Mouse (Mus musculus) large intestine, adult 2 months (tissue): ENCODE measurements around the gene Ctsc. TPM values are rescaled to one million over a fixed set of nuclear protein-coding genes. Genes with fewer than 3 reads are reported as not detected.
A peak's percentile ranks its signal among the peaks of the same experiment; 100 is the strongest.
"Not testable (repeated sequence)": the region's sequence is repeated elsewhere in the genome, so short reads cannot be mapped to it uniquely, and the experiment has no call there.

ENCODE experiments used
- DNase-seq: peaks from one replicate; pipeline ENCODE4 v3.0.0-alpha.2; 2012; ENCODE audit warnings: low read depth, low spot score
- WGBS: fragments of 180-500 bp; shearing (Covaris S2); methylation state at CpG from one replicate; pipeline ENCODE4 v1.1.7; 2018; 5-methylcytosine and 5-hydroxymethylcytosine counted together
- polyA plus RNA-seq: library from polyadenylated mRNA; depleted of rRNA; stranded (reverse); fragments of >200 nt; gene quantifications from 2 replicates; pipeline ENCODE4 v1.2.3, GENCODE M21; 2012; rRNA removed

The Ctsc gene
- 41.6 and 61.4 TPM in 2 replicates for polyA plus RNA-seq

- peak; percentile 72 for DNase-seq
Observed at GRCm38 (mm10) chr7:88277858-88278627, at the start of gene Ctsc. Ctsc (plus strand) TSS chr7:88278085.

GRCm38 (mm10) chr7:88229051-88229450 is 48.8 kb upstream of the Ctsc start:
- no peak for DNase-seq
- WGBS, result 45% methylated on average over 2 of the region's 2 CpGs

More at GRCm38 (mm10) chr7:88277858-88278627, at the start of gene Ctsc:
- 2% methylated on average over 34 of the region's 34 CpGs for WGBS

GRCm38 (mm10) chr7:88230121-88230520 is 47.8 kb upstream of the Ctsc start:
- no peak for DNase-seq
- 91% methylated on average over 4 of the region's 4 CpGs for WGBS

- no peak for DNase-seq
- WGBS, result 86% methylated on average over 7 of the region's 7 CpGs
Observed at GRCm38 (mm10) chr7:88230756-88231522, 46.9 kb upstream of the Ctsc start.

GRCm38 (mm10) chr7:88243059-88243458 is 34.8 kb upstream of the Ctsc start:
- DNase-seq, result no peak
- WGBS, result 37% methylated on average over 3 of the region's 3 CpGs

GRCm38 (mm10) chr7:88244462-88244861 is 33.4 kb upstream of the Ctsc start:
- DNase-seq, result no peak

- WGBS, result 75% methylated on average over 2 of the region's 2 CpGs
Observed at GRCm38 (mm10) chr7:88250380-88250779, 27.5 kb upstream of the Ctsc start.

GRCm38 (mm10) chr7:88251535-88251934 is 26.4 kb upstream of the Ctsc start:
- WGBS, result 36% methylated on average over 1 of the region's 1 CpGs
- no peak for DNase-seq

More at GRCm38 (mm10) chr7:88250380-88250779, 27.5 kb upstream of the Ctsc start:
- not testable (repeated sequence) for DNase-seq

GRCm38 (mm10) chr7:88252129-88252528 is 25.8 kb upstream of the Ctsc start:
- no peak for DNase-seq

- DNase-seq, result no peak
Observed at GRCm38 (mm10) chr7:88254884-88255283, 23.0 kb upstream of the Ctsc start.

- 75% methylated on average over 7 of the region's 7 CpGs for WGBS
- DNase-seq, result no peak
Observed at GRCm38 (mm10) chr7:88259155-88259925, 18.5 kb upstream of the Ctsc start.

- 31% methylated on average over 4 of the region's 4 CpGs for WGBS
- DNase-seq, result no peak
Observed at GRCm38 (mm10) chr7:88261799-88262198, 16.1 kb upstream of the Ctsc start.

GRCm38 (mm10) chr7:88264861-88265260 is 13.0 kb upstream of the Ctsc start:
- no peak for DNase-seq
- 72% methylated on average over 5 of the region's 5 CpGs for WGBS

- DNase-seq, result no peak
- 28% methylated on average over 1 of the region's 1 CpGs for WGBS
Observed at GRCm38 (mm10) chr7:88269913-88270312, 8.0 kb upstream of the Ctsc start.

- WGBS, result 7% methylated on average over 2 of the region's 2 CpGs
- DNase-seq, result no peak
Observed at GRCm38 (mm10) chr7:88271531-88271930, 6.4 kb upstream of the Ctsc start.

GRCm38 (mm10) chr7:88276914-88277765 is 745 bp upstream of the Ctsc start:
- 25% methylated on average over 7 of the region's 7 CpGs for WGBS
- no peak for DNase-seq

- no peak for DNase-seq
- 9% methylated on average over 8 of the region's 8 CpGs for WGBS
Observed at GRCm38 (mm10) chr7:88278628-88279196, 827 bp downstream of the Ctsc start.

GRCm38 (mm10) chr7:88285276-88285675 is 7.4 kb downstream of the Ctsc start:
- 55% methylated on average over 3 of the region's 3 CpGs for WGBS
- no peak for DNase-seq

GRCm38 (mm10) chr7:88291036-88291435 is 13.2 kb downstream of the Ctsc start:
- 24% methylated on average over 2 of the region's 2 CpGs for WGBS
- no peak for DNase-seq
